Mouse (Mus musculus) liver, embryonic 14.5 days (tissue): ENCODE measurements around the gene Nudt22.

ENCODE experiments used
- CTCF ChIP-seq: IDR thresholded peaks from 2 replicates; pipeline ENCODE4 v1.5.1; 2016; ENCODE audit warnings: antibody characterized with exemption, low read depth, control low read depth
- EP300 ChIP-seq: IDR thresholded peaks from 2 replicates; pipeline ENCODE4 v1.6.1; 2016; ENCODE audit warnings: antibody characterized with exemption, low read depth

DNA sequence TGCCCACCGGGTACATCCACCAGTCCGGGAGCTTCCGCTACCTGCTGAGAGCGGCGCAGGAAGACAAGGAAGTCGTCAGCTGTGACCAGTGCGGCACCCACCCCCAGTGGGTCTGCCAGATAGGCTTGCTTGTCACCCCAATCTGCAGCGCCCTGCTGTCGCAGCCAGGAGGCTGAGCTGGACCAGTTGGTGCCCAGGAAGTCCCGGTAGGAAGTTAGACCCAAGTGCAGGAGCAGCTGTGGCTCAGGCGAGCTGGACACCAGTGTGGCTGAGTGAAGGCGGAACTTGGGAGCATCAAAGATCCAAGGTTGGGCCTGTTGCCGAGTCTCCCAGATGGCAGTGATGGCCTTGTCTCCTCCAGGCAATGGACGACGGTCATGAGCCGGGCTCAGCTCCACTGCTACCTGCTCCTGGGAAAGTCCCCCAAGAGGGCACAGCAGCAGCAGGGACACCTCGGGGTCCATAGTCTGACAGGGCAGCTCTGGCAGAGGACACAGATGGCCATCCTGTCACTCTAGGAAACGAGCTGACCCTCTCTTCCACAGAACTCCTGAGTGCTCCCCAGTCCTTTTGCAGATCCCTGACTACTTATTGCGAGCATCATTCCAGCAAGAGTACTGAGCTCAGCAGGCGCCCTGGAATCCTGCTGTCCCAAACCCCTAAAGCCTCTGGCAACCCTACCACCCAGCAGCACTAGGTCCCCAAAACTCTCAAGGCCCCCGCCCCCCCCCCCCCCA is 494 bp downstream of the Nudt22 start:
- TF ChIP-seq CTCF, result no peak
- TF ChIP-seq EP300, result no peak
